Mouse (Mus musculus) cerebellum, adult 2 months (tissue): ENCODE measurements around the gene Prl8a6.

ENCODE experiments used
- CTCF ChIP-seq: fragments of 200-500 bp; IDR thresholded peaks from 2 replicates; pipeline ENCODE4 v1.5.1; 2011; ENCODE audit warnings: low read depth, mild to moderate bottlenecking, control low read depth, low read length, moderate library complexity, borderline replicate concordance; ENCODE audit not compliant: insufficient read depth
- POLR2A ChIP-seq: fragments of 200-500 bp; IDR thresholded peaks from 2 replicates; pipeline ENCODE4 v1.6.1; 2011; ENCODE audit warnings: low read length, control low read depth, borderline replicate concordance; ENCODE audit not compliant: insufficient read depth

DNA sequence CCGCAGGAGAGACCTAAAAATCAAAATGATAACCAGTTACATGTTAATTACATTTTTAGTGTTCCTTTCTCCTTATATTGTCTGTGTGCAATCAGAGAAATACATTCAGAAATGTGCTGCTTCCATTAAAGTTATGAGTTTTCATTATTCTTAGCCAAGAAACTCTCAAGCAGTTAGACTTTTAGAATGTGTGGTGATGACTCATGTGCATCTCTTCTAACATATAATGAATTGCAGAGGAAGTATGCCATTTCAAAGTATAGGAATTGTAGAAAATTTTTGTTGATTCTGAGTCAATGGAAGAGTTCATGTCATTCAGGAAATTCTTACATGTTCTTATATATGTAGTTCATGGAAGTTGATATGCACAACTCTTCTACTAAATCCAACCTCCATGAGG is 5.3 kb downstream of the Prl8a6 start:
- TF ChIP-seq POLR2A (no peak), CTCF (no peak)
